Mouse (Mus musculus) right cerebral cortex, adult 2 months (tissue): Measurements from ENCODE around the gene Bsnd.

Source experiments
- DNase-seq, 2 experiments: peaks; one replicate each; pipeline ENCODE4 v3.0.0; 2021 to 2022; ENCODE audit warnings: low spot score in 2 of 2

Bsnd gene

GRCm38 (mm10) chr4:106483215-106483727, 8.8 kb downstream of the Bsnd start:
- DNase-seq, result no peak

- DNase-seq, result no peak
These were observed 11.5 kb downstream of the Bsnd start for GRCm38 (mm10) chr4:106480545-106480944.

DNA sequence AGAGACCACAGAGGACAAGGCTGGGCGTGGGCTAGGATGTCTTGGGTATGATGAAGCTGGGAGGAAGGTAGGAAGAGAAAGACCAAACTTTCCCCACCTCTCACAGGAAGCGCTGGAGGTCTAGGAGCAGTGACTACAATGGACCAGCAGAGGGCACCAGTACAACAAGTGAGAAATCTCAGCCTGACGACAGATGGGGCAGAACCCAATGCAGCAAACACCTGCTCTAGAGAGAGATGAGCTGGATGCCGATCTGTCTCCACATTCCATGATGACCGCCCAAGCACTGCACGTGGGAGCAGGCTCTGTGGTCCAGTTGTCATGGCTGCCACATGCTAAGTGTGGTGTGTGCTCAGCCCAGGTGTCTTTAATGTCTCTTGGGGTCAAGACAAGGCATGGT, 17.8 kb downstream of the Bsnd start:
- DNase-seq, result peak; percentile 66 to 78

DNA sequence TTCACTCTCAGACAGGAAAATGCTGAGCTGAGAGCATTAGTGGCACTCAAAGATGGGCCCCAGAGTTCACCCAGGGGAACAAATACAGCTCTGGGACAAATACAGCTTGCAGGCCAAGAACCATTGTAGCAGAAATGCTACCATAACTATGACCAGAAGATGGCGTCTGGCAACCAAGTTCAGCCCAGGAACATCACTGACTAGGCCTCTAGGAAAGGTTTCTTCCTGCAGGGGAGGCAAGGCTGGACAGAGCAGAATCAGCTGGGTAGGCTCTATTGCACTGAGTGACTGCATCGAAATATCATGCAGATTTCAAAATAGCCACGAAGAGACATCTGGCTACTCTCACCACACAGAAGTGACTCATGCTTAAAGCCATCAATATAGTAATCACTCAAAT, 19.7 kb downstream of the Bsnd start:
- DNase-seq, result peak; percentile 80 to 85

DNA sequence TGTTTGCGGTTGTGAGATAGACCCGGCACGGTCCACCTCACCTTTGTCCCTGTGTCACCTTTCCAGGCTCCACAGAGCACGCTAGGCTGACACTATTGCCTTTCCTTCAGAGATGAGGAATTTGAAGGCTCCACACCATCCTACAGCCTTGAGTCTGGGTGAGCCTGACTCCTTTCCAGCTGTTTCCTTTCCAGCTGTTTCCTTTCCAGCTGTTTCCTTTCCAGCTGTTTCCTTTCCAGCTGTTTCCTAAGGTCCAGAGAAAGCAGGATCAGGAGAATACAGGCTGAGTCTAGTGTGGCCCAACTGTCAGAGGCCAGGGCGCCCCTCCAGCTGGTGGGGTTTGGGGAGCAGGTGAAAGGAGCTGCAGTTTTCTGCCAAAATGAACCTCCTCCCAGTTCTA, 21.2 kb downstream of the Bsnd start:
- no peak for DNase-seq

- no peak for DNase-seq
These were observed 24.5 kb downstream of the Bsnd start for GRCm38 (mm10) chr4:106467420-106468110.

- DNase-seq, result no peak
These were observed 28.8 kb downstream of the Bsnd start for GRCm38 (mm10) chr4:106463174-106463801.

- no peak for DNase-seq
These were observed 29.6 kb downstream of the Bsnd start for GRCm38 (mm10) chr4:106462524-106462923.

- no peak for DNase-seq
These were observed 30.1 kb downstream of the Bsnd start for GRCm38 (mm10) chr4:106462016-106462415.

- DNase-seq, result no peak
These were observed 37.5 kb downstream of the Bsnd start for GRCm38 (mm10) chr4:106454541-106454940.

GRCm38 (mm10) chr4:106453516-106453915, 38.6 kb downstream of the Bsnd start:
- DNase-seq, result no peak

- no peak for DNase-seq
These were observed 39.0 kb downstream of the Bsnd start for GRCm38 (mm10) chr4:106453108-106453507.

DNA sequence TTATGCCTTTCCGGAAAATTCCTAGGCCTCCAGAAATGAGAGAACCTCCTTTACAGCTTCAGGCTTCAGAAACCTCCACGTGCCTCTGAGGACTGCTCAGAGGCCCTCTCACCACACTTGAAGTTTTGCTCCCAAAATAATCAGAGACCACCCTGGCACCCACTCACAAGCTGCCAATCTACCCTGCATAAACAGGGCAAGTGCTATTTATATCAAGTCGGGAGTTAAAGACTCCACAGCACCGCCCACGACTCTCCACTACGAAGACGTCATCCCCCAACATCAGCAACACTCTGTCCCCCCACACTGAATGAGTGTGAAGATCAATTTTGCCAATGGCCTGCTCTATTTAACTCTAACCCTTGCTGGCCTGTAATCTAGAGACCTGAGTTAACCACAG, 39.7 kb downstream of the Bsnd start:
- peak in 1 of 2 experiments; percentile 52 for DNase-seq

- no peak for DNase-seq
These were observed 42.8 kb downstream of the Bsnd start for GRCm38 (mm10) chr4:106449306-106449705.

- DNase-seq, result no peak
These were observed 48.9 kb downstream of the Bsnd start for GRCm38 (mm10) chr4:106443182-106443581.

DNA sequence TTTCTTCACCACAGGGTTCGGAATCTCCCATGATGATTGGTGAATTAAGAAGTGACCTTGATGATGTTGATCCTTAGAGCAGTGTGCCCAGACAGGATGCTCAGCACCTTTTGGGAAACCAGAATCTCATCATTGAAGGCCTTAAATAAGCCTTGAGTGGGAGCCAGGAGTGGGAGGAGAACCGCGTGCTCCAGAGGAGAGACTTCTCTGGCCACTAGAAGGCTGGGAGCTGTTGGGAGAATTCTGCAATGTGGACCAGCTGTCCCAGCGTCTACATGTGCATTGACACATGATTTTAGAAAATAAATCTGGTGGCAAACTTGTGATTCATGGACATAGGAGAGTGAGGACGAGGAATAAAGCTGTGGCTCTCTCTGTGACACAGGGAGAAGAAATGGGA, 53.3 kb downstream of the Bsnd start:
- no peak for DNase-seq

- peak in 1 of 2 experiments; percentile 59 for DNase-seq
These were observed 54.9 kb downstream of the Bsnd start for GRCm38 (mm10) chr4:106437207-106437606.

DNA sequence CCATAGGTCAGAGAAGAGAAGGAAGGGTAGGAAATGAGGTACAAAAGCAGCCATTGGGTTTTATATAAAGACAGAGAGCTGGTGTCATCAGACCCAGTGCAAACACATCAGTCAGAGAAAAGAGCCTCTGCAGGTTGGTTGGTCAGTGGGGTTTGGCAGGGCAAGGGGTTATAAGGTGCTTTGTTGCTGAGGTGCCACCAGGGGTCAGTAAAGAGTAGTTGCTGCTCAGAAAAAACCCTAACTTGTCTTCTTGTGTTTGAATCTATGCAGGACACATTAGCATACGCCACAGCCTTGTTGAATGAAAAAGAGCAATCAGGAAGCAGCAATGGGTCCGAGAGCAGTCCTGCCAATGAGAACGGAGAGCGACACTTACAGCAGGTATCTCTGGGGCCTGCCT, 55.6 kb downstream of the Bsnd start:
- DNase-seq, result no peak

- no peak for DNase-seq
These were observed 56.7 kb downstream of the Bsnd start for GRCm38 (mm10) chr4:106435426-106435825.
